Mouse (Mus musculus) stomach, postnatal 0 days (tissue): ENCODE data around the gene Ift172. TPM values are rescaled to one million over a fixed set of nuclear protein-coding genes. Genes with fewer than 3 reads are reported as not detected.
"Not testable (repeated sequence)": the region's sequence is repeated elsewhere in the genome, so short reads cannot be mapped to it uniquely, and the experiment has no call there.

ENCODE experiments used
- ATAC-seq: fragments of 200-750 bp; cut with Nextera tagmentation; 2 replicates; pipeline ENCODE4 v1.8.0; 2017; ENCODE audit not compliant: low FRiP score, low TSS enrichment
- DNase-seq: peaks from one replicate; pipeline ENCODE4 v3.0.0-alpha.2; 2016; ENCODE audit warnings: low spot score
- H3K27ac ChIP-seq: fragments of 300-500 bp; sonication (generic); replicated peaks from 2 replicates; pipeline ENCODE4 v1.5.1; 2014; ENCODE audit warnings: mild to moderate bottlenecking, control low read depth
- H3K27me3 ChIP-seq: fragments of 300-500 bp; sonication (generic); 2 replicates; pipeline ENCODE4 v1.6.1; 2014; ENCODE audit warnings: low read length; ENCODE audit not compliant: control insufficient read depth, insufficient read depth
- H3K36me3 ChIP-seq: fragments of 300-500 bp; sonication (generic); 2 replicates; pipeline ENCODE4 v1.6.1; 2014; ENCODE audit warnings: low read length, mixed read lengths; ENCODE audit not compliant: control insufficient read depth, insufficient read depth
- H3K4me1 ChIP-seq: fragments of 300-500 bp; sonication (generic); replicated peaks from 2 replicates; pipeline ENCODE4 v1.6.1; 2014; ENCODE audit warnings: antibody characterized with exemption; ENCODE audit not compliant: control insufficient read depth, insufficient read depth
- H3K4me2 ChIP-seq: fragments of 300-500 bp; sonication (generic); replicated peaks from 2 replicates; pipeline ENCODE4 v1.6.1; 2014; ENCODE audit warnings: low read depth, mild to moderate bottlenecking, control low read depth, moderate library complexity
- H3K4me3 ChIP-seq: fragments of 300-500 bp; sonication (generic); 2 replicates; pipeline ENCODE4 v1.5.1; 2014; ENCODE audit warnings: low read depth, low read length, control low read depth
- H3K9ac ChIP-seq: fragments of 300-500 bp; sonication (generic); 2 replicates; pipeline ENCODE4 v1.6.1; 2014; ENCODE audit warnings: mild to moderate bottlenecking, low read length, control low read depth, mixed read lengths
- H3K9me3 ChIP-seq: fragments of 300-500 bp; sonication (generic); 2 replicates; pipeline ENCODE4 v1.6.1; 2016; ENCODE audit warnings: low read length; ENCODE audit not compliant: control insufficient read depth
- CTCF ChIP-seq: IDR thresholded peaks from 2 replicates; pipeline ENCODE4 v1.5.1; 2016; ENCODE audit warnings: antibody characterized with exemption, low read depth, mild to moderate bottlenecking, moderate library complexity
- EP300 ChIP-seq: optimal IDR thresholded peaks from 2 replicates; pipeline ENCODE3; 2016; ENCODE audit warnings: antibody characterized with exemption
- WGBS: fragments of 180-500 bp; shearing (Covaris S2); extraction: QIAGEN DNeasy Blood & Tissue Kit; methylation state at CpG from one replicate; pipeline ENCODE4 v1.1.7; 2014; 5-methylcytosine and 5-hydroxymethylcytosine counted together
- polyA plus RNA-seq: library from polyadenylated mRNA; unstranded; fragments of >200 nt; fragmentation: Nextera tagmentation; extraction: Ambion mirVana; gene quantifications from 2 replicates; pipeline ENCODE4 v1.2.1, GENCODE M21; 2015

The Ift172 gene
- polyA plus RNA-seq, 1 experiment from 2014 or later = 20.3 TPM

GRCm38 (mm10) chr5:31219474-31219873 lies 71.4 kb downstream of the Ift172 start:
- WGBS = 1% methylated on average over 11 of the region's 11 CpGs
- peak overlapping the region; percentile 84 for H3K9ac ChIP-seq
- peak overlapping the region; percentile 92 for H3K4me3 ChIP-seq
- peak overlapping the region; percentile 93 for H3K27ac ChIP-seq
- DNase-seq (no peak), ATAC-seq (no peak)
- TF ChIP-seq EP300 = no peak
- no peak for TF ChIP-seq CTCF
- H3K9me3 ChIP-seq = no peaks in the 10 kb centered on the region
- no peaks in the 10 kb centered on the region for H3K27me3 ChIP-seq
- H3K36me3 ChIP-seq = no peaks in the 10 kb centered on the region
- H3K4me1 ChIP-seq = 0 out of 2 replicates have a peak, but pooled peaks cover 2% of the 10 kb centered on the region
- peak overlapping the region; percentile 93 for H3K4me2 ChIP-seq

- WGBS = 2% methylated on average over 2 of the region's 2 CpGs
- peak overlapping the region; percentile 92 for H3K4me3 ChIP-seq
- DNase-seq (no peak), ATAC-seq (no peak)
- H3K27ac ChIP-seq = no peak overlapping the region
- TF ChIP-seq EP300 (no peak), CTCF (peak; percentile 58)
- no peaks in the 10 kb centered on the region for H3K36me3 ChIP-seq
- no peaks in the 10 kb centered on the region for H3K27me3 ChIP-seq
- no peak overlapping the region for H3K9ac ChIP-seq
- no peaks in the 10 kb centered on the region for H3K9me3 ChIP-seq
- peak overlapping the region; percentile 93 for H3K4me2 ChIP-seq
- 0 out of 2 replicates have a peak, but pooled peaks cover 2% of the 10 kb centered on the region for H3K4me1 ChIP-seq
Measured at GRCm38 (mm10) chr5:31219070-31219469, 71.8 kb downstream of the Ift172 start.

DNA sequence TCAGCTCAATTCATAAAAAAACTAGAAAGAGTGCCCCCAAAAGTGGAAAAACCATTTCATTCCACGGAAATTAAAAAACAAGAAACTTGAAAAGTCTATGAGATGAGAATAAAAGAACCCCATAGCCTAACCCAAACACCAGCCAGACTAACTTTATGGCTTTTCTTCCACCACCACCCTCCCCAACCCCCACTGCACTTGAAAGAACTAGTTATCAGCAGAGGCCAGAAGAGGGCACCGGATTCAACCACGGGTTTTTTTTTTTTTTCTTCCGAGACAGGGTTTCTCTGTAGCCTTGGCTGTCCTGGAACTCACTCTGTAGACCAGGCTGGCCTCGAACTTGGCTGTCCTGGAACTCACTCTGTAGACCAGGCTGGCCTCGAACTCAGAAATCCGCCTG lies 72.6 kb downstream of the Ift172 start:
- no peaks in the 10 kb centered on the region for H3K9me3 ChIP-seq
- H3K27ac ChIP-seq = no peak overlapping the region
- H3K27me3 ChIP-seq = no peaks in the 10 kb centered on the region
- no peak for DNase-seq
- TF ChIP-seq CTCF (no peak), EP300 (no peak)
- H3K4me2 ChIP-seq = no peak overlapping the region
- no peak overlapping the region for H3K4me3 ChIP-seq
- WGBS = 55% methylated on average over 7 of the region's 7 CpGs
- no peak for ATAC-seq
- H3K36me3 ChIP-seq = no peaks in the 10 kb centered on the region
- H3K9ac ChIP-seq = no peak overlapping the region
- 0 out of 2 replicates have a peak, but pooled peaks cover 2% of the 10 kb centered on the region for H3K4me1 ChIP-seq

DNA sequence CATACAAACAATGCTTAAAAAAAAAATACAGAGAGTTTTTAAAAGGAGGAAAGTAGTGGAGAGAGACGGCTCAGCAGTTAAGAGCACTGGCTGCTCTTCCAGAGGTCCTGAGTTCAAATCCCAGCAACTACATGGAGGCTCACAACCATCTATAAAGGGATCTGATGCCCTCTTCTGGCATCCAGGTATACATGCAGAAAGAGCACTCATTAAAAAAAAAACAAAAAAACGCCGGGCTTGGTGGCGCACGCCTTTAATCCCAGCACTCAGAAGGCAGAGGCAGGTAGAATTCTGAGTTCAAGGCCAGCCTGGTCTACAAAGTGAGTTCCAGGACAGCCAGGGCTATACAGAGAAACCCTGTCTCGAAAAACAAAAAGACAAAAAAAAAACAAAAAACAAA lies 74.4 kb downstream of the Ift172 start:
- 87% methylated on average over 6 of the region's 6 CpGs for WGBS
- not testable (repeated sequence) for H3K4me3 ChIP-seq, H3K36me3 ChIP-seq, H3K9ac ChIP-seq, H3K27ac ChIP-seq, DNase-seq, H3K9me3 ChIP-seq, H3K27me3 ChIP-seq, H3K4me1 ChIP-seq, ATAC-seq, H3K4me2 ChIP-seq
- 0 out of 2 replicates have a peak, but pooled peaks have one; percentile 24 for TF ChIP-seq CTCF

DNA sequence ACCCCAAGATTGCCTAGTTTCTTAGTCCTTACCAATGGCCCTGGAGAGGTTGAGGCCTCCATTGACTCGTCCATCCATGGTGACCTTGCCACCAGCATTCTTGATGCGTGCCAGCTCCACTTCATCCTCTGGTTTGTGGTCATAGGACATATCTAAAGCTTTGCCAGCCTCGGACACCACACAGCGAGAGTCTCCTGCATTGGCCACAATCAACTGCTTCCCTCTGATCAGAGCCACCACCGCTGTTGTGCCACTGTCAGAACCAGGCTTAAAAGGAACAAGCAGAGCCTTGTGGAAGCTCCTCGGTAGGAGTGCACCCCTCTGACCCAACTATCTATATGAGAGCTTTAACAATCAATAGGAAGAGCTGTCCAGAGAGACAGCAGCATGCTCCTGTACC lies 86.5 kb downstream of the Ift172 start:
- Histone ChIP-seq H3K36me3 (peaks cover 15% of the 10 kb centered on the region), H3K27me3 (no peaks in the 10 kb centered on the region), H3K9ac (no peak overlapping the region), H3K4me2 (no peak overlapping the region), H3K4me1 (no peaks in the 10 kb centered on the region), H3K9me3 (peaks cover 5% of the 10 kb centered on the region), H3K4me3 (no peak overlapping the region), H3K27ac (no peak overlapping the region)
- DNase-seq = no peak
- TF ChIP-seq EP300 = no peak
- no peak for TF ChIP-seq CTCF
- 94% methylated on average over 6 of the region's 6 CpGs for WGBS
- no peak for ATAC-seq

DNA sequence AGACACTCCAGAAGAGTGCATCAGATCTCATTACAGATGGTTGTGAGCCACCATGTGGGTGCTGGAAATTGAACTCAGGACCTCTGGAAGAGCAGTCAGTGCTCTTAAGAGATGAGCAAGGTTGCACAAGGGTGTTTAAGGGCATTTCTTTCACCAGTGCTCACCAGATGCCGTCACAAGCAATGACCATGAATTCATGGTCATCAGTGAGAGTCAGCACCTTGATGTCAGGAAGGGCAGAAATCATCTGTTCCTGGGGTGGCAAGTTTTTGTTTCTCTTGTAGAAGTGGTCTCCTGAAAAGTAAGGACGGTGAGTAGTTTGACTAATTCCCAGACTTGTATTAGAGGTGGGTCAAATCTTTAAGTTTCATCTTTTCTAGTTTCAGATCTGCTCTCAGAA lies 87.0 kb downstream of the Ift172 start:
- Histone ChIP-seq H3K4me1 (no peaks in the 10 kb centered on the region), H3K36me3 (peaks cover 21% of the 10 kb centered on the region), H3K4me3 (no peak overlapping the region), H3K9ac (no peak overlapping the region), H3K27me3 (no peaks in the 10 kb centered on the region), H3K4me2 (no peak overlapping the region), H3K27ac (no peak overlapping the region), H3K9me3 (peaks cover 5% of the 10 kb centered on the region)
- DNase-seq = no peak
- no peak for TF ChIP-seq EP300
- no peak for TF ChIP-seq CTCF
- no peak for ATAC-seq
- WGBS = 90% methylated on average over 2 of the region's 2 CpGs

Other genes with a start within 250 kb of the Ift172 start
- gene Atraid, start 242.8 kb downstream of the Ift172 start, polyA plus RNA-seq = 192 and 197 TPM in 2 replicates
- gene Slc5a6, start 242.2 kb downstream of the Ift172 start, polyA plus RNA-seq = 4.2 TPM in 2 replicates
- 4.9 and 6.1 TPM in 2 replicates for gene Cad, start 236.3 kb downstream of the Ift172 start, polyA plus RNA-seq
- gene Dnajc5g, start 184.8 kb downstream of the Ift172 start, polyA plus RNA-seq = not detected in 2 replicates
- 0.11 TPM in 1 of 2 replicates, not detected in the other for gene Slc30a3, start 182.9 kb downstream of the Ift172 start, polyA plus RNA-seq
- 0.06 TPM in 1 of 2 replicates, not detected in the other for gene Trim54, start 174.4 kb downstream of the Ift172 start, polyA plus RNA-seq
- gene Ucn, start 152.3 kb downstream of the Ift172 start, polyA plus RNA-seq = not detected in 2 replicates
- gene Mpv17, start 136.9 kb downstream of the Ift172 start, polyA plus RNA-seq = 29.4 and 29.6 TPM in 2 replicates
- gene Gm29609, start 111.2 kb downstream of the Ift172 start, polyA plus RNA-seq = 0.31 and 0.57 TPM in 2 replicates
- gene Gtf3c2, start 111.0 kb downstream of the Ift172 start, polyA plus RNA-seq = 19.9 and 25.1 TPM in 2 replicates
- 80.3 and 83.2 TPM in 2 replicates for gene Snx17, start 97.9 kb downstream of the Ift172 start, polyA plus RNA-seq
- gene Eif2b4, start 97.7 kb downstream of the Ift172 start, polyA plus RNA-seq = 44.2 and 47.7 TPM in 2 replicates
- gene Zfp513, start 88.8 kb downstream of the Ift172 start, polyA plus RNA-seq = 4.8 and 5.3 TPM in 2 replicates
- 57.8 and 59.4 TPM in 2 replicates for gene Ppm1g, start 70.4 kb downstream of the Ift172 start, polyA plus RNA-seq
- 95.3 and 95.9 TPM in 2 replicates for gene Nrbp1, start 50.3 kb downstream of the Ift172 start, polyA plus RNA-seq
- 0.38 and 1.0 TPM in 2 replicates for gene Gm9970, start 49.9 kb downstream of the Ift172 start, polyA plus RNA-seq
- gene Krtcap3, start 39.4 kb downstream of the Ift172 start, polyA plus RNA-seq = 75.2 and 78.2 TPM in 2 replicates
- 12.8 and 13.7 TPM in 2 replicates for gene Fndc4, start 5.0 kb upstream of the Ift172 start, polyA plus RNA-seq
- 0.08 and 0.29 TPM in 2 replicates for gene Gckr, start 6.3 kb upstream of the Ift172 start, polyA plus RNA-seq
- gene Zfp512, start 161.3 kb upstream of the Ift172 start, polyA plus RNA-seq = 13.3 and 15.7 TPM in 2 replicates
- not detected in 2 replicates for gene 4930548H24Rik, start 194.6 kb upstream of the Ift172 start, polyA plus RNA-seq
- gene Gpn1, start 203.6 kb upstream of the Ift172 start, polyA plus RNA-seq = 22.0 and 22.7 TPM in 2 replicates
- gene Slc4a1ap, start 235.9 kb upstream of the Ift172 start, polyA plus RNA-seq = 13.9 and 15.2 TPM in 2 replicates
- 8.4 and 9.1 TPM in 2 replicates for gene Supt7l, start 236.7 kb upstream of the Ift172 start, polyA plus RNA-seq